ENCODE assay signal across 1 mouse cellular context in the genomic region with DNA sequence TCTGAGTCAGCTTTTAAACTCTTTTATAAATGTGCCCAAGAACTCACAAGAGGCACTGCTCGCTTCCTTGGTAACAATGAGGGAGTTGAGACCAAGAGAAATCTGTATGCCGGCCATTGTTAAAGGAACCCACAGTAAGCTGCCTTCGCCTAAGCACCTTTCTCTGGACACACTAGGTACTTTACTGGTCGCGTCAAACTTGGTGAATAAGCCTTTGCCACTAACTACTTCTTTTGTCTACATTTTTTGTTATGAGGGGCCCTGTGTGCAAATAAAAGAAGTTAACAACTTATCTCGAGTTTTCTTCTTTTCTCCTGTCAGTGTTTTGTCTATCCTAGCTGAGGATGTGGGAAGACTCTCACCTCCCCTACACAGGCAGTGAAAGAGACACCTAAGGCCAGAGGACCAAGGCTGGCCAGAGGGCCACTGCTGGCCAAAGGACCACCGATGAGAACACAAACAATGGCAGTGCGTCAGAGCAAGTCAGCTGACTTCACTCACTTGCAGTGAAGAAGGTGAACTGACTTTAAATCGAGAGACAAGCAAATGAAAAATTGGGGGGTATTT.
TF ChIP-seq lines count a peak whose summit lies in the region.

No protein-coding gene starts in this region.

TF ChIP-seq in CH12.LX, 34 proteins besides CTCF, POLR2A, EP300 and RAD21 (continued from another document):
- TF ChIP-seq ZKSCAN1 (IDR thresholded peaks at IDR 0.05; ENCODE audit: borderline replicate concordance, low read depth, low read length) (no peak), MYC (IDR thresholded peaks at IDR 0.05; ENCODE audit: low read depth, low read length) (0 out of 2 replicates have a peak, but pooled peaks have one; percentile 6), ETS1 (conservative IDR thresholded peaks at IDR 0.05; ENCODE audit: low read depth, low read length) (no peak), RCOR1 (conservative IDR thresholded peaks at IDR 0.05; ENCODE audit: low read depth, low read length) (0 out of 2 replicates have a peak, but pooled peaks have one; percentile 40), USF2 (conservative IDR thresholded peaks at IDR 0.05; ENCODE audit: low read depth, low read length) (no peak), JUND (conservative IDR thresholded peaks at IDR 0.05; ENCODE audit: low read depth, low read length) (no peak), TBP (conservative IDR thresholded peaks at IDR 0.05; ENCODE audit: low read depth, low read length) (no peak), KAT2A (IDR thresholded peaks at IDR 0.05; ENCODE audit: insufficient replicate concordance, low read length) (no peak), NELFE (IDR thresholded peaks at IDR 0.05; ENCODE audit: low read depth, low read length) (no peak), SMC3 (IDR thresholded peaks at IDR 0.05; ENCODE audit: low read depth, low read length) (no peak), GABPA (IDR thresholded peaks at IDR 0.05; ENCODE audit: insufficient replicate concordance, low read depth, low read length) (no peak), CHD2 (IDR thresholded peaks at IDR 0.05; ENCODE audit: low read length) (no peak), HCFC1 (IDR thresholded peaks at IDR 0.05; ENCODE audit: low read depth, low read length) (peak; percentile 57), E2F4 (IDR thresholded peaks at IDR 0.05; ENCODE audit: insufficient replicate concordance, low read depth, low read length) (0 out of 2 replicates have a peak, but pooled peaks have one; percentile 33), MAX (IDR thresholded peaks at IDR 0.05; ENCODE audit: low read length) (peak; percentile 77), ZNF384 (IDR thresholded peaks at IDR 0.05; ENCODE audit: low read depth, low read length) (no peak), UBTF (IDR thresholded peaks at IDR 0.05; ENCODE audit: low read depth, low read length) (no peak), NRF1 (IDR thresholded peaks at IDR 0.05; ENCODE audit: low read depth, low read length) (no peak), TCF12 (IDR thresholded peaks at IDR 0.05; ENCODE audit: low read depth, low read length) (no peak; the same call in 1 of the 2 replicates), ELF1 (IDR thresholded peaks at IDR 0.05; ENCODE audit: low read depth, low read length) (0 out of 2 replicates have a peak, but pooled peaks have one; percentile 25), ZMIZ1 (IDR thresholded peaks at IDR 0.05; ENCODE audit: low read depth, low read length) (no peak), SIN3A (IDR thresholded peaks at IDR 0.05; ENCODE audit: low read length) (no peak; the same call in none of the 2 replicates), IRF4 (IDR thresholded peaks at IDR 0.05; ENCODE audit: low read depth, low read length) (peak; percentile 57; the same call in 1 of the 2 replicates), JUN (IDR thresholded peaks at IDR 0.05; ENCODE audit: insufficient read depth, low read depth, low read length) (no peak), MXI1 (IDR thresholded peaks at IDR 0.05; ENCODE audit: low read depth, low read length) (0 out of 2 replicates have a peak, but pooled peaks have one; percentile 51), MAZ (IDR thresholded peaks at IDR 0.05; ENCODE audit: low read depth, low read length) (0 out of 2 replicates have a peak, but pooled peaks have one; percentile 14), BHLHE40 (IDR thresholded peaks at IDR 0.05; ENCODE audit: low read depth, low read length) (no peak)
